Mouse (Mus musculus): ENCODE data around the gene Nwd2. TPM values are rescaled to one million over a fixed set of nuclear protein-coding genes. Genes with fewer than 3 reads are reported as not detected.

Gene Nwd2
- polyA plus RNA-seq (2012; rRNA removed) = 3.1 and 9.1 TPM in 2 replicates

DNA sequence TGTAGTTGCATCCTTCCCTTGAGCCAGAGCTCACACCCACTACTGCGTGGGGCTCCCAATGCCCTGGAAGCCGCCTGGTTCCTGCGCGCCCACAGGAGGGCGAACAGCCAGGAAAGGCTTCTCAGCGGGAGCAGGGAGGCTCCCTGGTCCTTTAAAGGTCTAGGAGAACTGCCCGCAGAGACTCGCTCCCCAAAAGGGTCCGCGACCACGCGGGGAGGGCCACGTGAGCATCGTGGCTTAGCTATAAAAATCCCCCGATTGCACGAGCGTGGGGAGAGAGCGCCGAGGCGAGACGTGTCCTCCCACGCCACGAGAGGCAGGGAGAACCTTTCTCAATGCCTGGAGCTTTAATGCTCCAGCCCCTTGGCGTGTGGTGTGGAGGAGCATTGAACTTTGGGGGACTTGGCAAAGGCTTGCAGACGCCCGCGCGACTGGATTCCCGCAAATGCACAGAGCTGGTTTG lies at the start of gene Nwd2:
Gene Nwd2 (plus strand): TSS at position 33 of the 463 bp plus-strand sequence.
- TF ChIP-seq POLR2A (IDR thresholded peaks at IDR 0.05; ENCODE audit: borderline replicate concordance, extremely low read depth, insufficient read depth, insufficient read length, poor library complexity, severe bottlenecking) = no peak
- no peak; the same call in 1 of the 2 replicates for TF ChIP-seq CTCF (IDR thresholded peaks at IDR 0.05; ENCODE audit: borderline replicate concordance, extremely low read depth, insufficient read depth, insufficient read length)
- DNase-seq (ENCODE audit: low read depth) = peak; percentile 37

DNA sequence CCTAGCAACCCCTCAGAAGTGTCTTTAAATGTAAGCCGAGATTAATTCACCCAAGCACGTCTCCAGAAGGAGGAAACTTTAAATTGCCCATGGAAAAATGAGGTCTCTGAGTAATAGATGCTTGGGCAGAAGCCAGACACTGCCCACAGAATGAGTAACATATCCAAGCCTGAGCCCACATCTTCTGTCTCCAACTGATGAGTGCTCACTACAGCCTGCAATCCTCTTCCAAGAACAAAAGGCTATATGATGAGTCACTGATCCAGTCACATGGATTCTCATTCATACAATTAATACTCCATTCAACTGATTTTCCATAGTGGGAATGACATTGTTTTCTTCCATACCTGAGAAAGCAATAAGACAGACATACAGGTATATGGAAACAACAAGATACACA lies 41.5 kb upstream of the Nwd2 start:
- no peak for TF ChIP-seq CTCF (IDR thresholded peaks at IDR 0.05; ENCODE audit: borderline replicate concordance, extremely low read depth, insufficient read depth, insufficient read length)
- TF ChIP-seq POLR2A (IDR thresholded peaks at IDR 0.05; ENCODE audit: borderline replicate concordance, extremely low read depth, insufficient read depth, insufficient read length, poor library complexity, severe bottlenecking) = no peak
- no peak for DNase-seq (ENCODE audit: low read depth)

DNA sequence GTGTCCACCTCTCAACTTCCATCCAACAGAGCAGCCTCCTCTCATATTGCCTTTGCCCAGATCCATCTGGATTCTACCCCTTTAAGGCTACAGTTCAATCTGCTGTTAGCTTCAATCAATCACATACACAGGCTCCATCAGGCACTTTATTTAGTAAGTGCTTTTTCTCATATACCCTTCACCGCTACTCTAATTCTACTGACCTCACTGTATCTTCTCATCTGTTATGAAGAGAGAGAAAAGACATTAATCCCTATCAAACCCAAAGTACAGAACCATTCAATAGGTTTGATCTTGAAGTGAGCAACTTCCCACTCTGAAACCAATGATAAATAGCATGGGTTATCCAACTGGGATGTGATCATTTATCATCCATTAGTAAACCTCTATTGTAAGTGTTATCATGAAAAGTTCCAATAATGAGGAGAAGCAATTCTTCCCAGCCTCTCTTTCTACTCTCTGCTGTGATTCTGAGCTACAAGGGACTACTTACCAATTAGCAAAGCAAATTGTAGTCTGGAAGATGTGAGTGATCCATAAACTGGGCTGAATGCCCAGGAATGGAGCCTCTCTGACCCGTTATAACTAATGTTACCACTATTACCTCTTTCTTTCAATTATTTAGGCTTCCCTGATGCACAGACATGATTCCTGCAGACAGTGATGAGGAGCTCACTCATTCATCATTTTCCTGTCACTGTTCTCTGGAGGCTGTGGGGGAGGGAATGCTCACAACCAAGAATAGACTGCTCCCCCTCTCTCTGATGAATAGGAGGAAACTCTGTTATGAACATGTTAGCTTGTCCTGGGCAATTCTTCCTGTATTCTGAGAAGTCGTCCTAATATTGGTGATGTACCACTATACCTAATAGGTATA lies 31.9 kb upstream of the Nwd2 start:
- TF ChIP-seq CTCF (IDR thresholded peaks at IDR 0.05; ENCODE audit: borderline replicate concordance, extremely low read depth, insufficient read depth, insufficient read length) = no peak
- no peak for TF ChIP-seq POLR2A (IDR thresholded peaks at IDR 0.05; ENCODE audit: borderline replicate concordance, extremely low read depth, insufficient read depth, insufficient read length, poor library complexity, severe bottlenecking)
- peak; percentile 47 for DNase-seq (ENCODE audit: low read depth)

GRCm38 (mm10) chr5:63624123-63624522 lies 24.8 kb upstream of the Nwd2 start:
- peak; percentile 39 for DNase-seq (ENCODE audit: low read depth)
- TF ChIP-seq POLR2A (IDR thresholded peaks at IDR 0.05; ENCODE audit: borderline replicate concordance, extremely low read depth, insufficient read depth, insufficient read length, poor library complexity, severe bottlenecking) = no peak

- TF ChIP-seq POLR2A (IDR thresholded peaks at IDR 0.05; ENCODE audit: borderline replicate concordance, extremely low read depth, insufficient read depth, insufficient read length, poor library complexity, severe bottlenecking) (no peak), CTCF (IDR thresholded peaks at IDR 0.05; ENCODE audit: borderline replicate concordance, extremely low read depth, insufficient read depth, insufficient read length) (no peak)
- peak; percentile 54 for DNase-seq (ENCODE audit: low read depth)
These were observed 20.9 kb upstream of the Nwd2 start for GRCm38 (mm10) chr5:63627832-63628530.

DNA sequence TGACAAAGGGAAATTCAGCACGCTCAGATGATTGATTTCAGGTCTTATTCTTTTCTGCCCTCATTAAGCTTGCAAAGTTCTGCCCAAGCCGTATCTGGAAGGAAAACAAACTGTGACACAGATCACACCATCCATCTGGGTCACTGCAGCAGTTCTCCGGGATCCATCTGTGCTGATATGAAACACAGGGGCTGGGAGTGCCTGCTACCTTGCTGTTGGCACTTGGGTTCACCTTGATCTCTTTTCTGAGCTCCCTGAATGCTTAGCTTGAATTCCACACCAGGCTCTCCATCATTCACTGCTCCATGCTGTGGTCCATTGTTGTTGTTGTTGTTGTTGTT lies 20.4 kb upstream of the Nwd2 start:
- no peak for TF ChIP-seq CTCF (IDR thresholded peaks at IDR 0.05; ENCODE audit: borderline replicate concordance, extremely low read depth, insufficient read depth, insufficient read length)
- TF ChIP-seq POLR2A (IDR thresholded peaks at IDR 0.05; ENCODE audit: borderline replicate concordance, extremely low read depth, insufficient read depth, insufficient read length, poor library complexity, severe bottlenecking) = no peak
- DNase-seq (ENCODE audit: low read depth) = no peak

DNA sequence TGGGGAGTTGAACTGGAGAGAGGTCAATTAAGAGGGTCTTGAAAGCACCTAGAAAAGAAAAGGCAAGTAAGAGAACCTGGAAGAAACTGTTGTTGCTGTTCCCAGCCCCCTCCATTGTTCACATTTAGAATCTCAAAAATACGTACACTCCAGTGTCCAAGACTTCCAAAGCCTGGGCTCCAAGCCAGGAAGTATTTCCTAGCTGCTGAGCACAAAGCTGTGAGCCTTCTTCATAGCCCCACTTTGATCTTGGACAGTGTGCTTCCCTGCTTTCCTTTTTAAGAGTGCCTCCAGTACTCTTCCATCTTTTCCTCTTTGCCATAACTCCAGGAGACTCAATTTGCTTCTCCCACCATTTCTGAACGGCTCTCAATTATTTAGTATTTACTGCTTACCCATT lies 14.3 kb upstream of the Nwd2 start:
- peak; percentile 55 for DNase-seq (ENCODE audit: low read depth)
- TF ChIP-seq CTCF (IDR thresholded peaks at IDR 0.05; ENCODE audit: borderline replicate concordance, extremely low read depth, insufficient read depth, insufficient read length) (no peak), POLR2A (IDR thresholded peaks at IDR 0.05; ENCODE audit: borderline replicate concordance, extremely low read depth, insufficient read depth, insufficient read length, poor library complexity, severe bottlenecking) (no peak)

GRCm38 (mm10) chr5:63648187-63648586 lies 715 bp upstream of the Nwd2 start:
- DNase-seq (ENCODE audit: low read depth) = peak; percentile 54
- no peak for TF ChIP-seq POLR2A (IDR thresholded peaks at IDR 0.05; ENCODE audit: borderline replicate concordance, extremely low read depth, insufficient read depth, insufficient read length, poor library complexity, severe bottlenecking)
- TF ChIP-seq CTCF (IDR thresholded peaks at IDR 0.05; ENCODE audit: borderline replicate concordance, extremely low read depth, insufficient read depth, insufficient read length) = peak; percentile 43; the same call in 1 of the 2 replicates

DNA sequence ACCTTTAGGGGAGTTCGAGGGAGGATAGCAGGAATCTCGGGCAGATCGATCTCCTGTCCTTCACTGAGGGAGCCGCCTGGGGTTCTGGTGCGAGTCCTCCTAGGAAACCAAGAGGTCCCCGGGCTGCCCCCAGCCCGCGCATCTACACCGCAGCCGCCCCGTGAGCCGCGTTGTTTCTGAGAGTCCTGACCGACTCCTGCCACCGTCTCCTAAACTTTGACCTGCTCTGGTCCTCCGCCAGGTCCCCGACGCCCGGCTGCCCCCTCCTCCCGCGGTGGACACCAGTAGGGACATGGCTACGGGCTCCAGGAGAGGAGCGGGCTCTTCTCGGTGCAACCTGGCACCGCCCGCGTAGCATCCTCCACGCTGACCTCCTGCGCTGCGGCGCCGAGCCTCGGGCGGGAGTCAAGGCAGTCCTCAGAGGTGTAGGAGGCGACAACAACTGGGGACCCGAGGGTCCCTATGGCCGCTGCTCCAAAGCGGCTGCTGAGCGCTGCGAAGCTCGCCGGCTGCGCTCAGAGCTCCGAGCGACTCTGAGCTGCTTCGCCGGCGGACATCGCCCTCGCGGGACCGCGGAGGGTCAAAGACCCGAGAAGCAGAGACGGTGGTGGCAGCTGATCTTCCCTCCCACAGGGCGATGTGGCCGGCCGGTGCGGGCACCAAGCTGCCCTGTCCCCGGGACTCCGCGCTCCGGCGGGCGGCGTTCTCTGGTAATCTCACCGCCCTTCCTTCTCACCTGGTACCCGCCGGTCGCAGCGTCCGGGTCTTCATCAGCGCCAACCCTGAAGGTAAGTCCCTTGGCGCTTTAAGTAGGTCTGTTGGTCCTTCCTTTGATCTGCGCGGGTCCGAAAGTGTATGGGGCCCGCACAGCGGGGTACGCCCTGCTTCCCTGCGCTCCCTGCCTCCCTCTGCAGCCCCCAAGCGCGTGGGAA lies 897 bp downstream of the Nwd2 start:
- peak; percentile 48 for DNase-seq (ENCODE audit: low read depth)

GRCm38 (mm10) chr5:63651813-63652212 lies 2.9 kb downstream of the Nwd2 start:
- no peak for DNase-seq (ENCODE audit: low read depth)
- no peak for TF ChIP-seq CTCF (IDR thresholded peaks at IDR 0.05; ENCODE audit: borderline replicate concordance, extremely low read depth, insufficient read depth, insufficient read length)
- no peak for TF ChIP-seq POLR2A (IDR thresholded peaks at IDR 0.05; ENCODE audit: borderline replicate concordance, extremely low read depth, insufficient read depth, insufficient read length, poor library complexity, severe bottlenecking)

More for the DNA sequence above, 897 bp downstream of the Nwd2 start:
- TF ChIP-seq POLR2A (IDR thresholded peaks at IDR 0.05; ENCODE audit: borderline replicate concordance, extremely low read depth, insufficient read depth, insufficient read length, poor library complexity, severe bottlenecking) = no peak
- no peak for TF ChIP-seq CTCF (IDR thresholded peaks at IDR 0.05; ENCODE audit: borderline replicate concordance, extremely low read depth, insufficient read depth, insufficient read length)

GRCm38 (mm10) chr5:63652705-63653104 lies 3.8 kb downstream of the Nwd2 start:
- TF ChIP-seq CTCF (IDR thresholded peaks at IDR 0.05; ENCODE audit: borderline replicate concordance, extremely low read depth, insufficient read depth, insufficient read length) (no peak), POLR2A (IDR thresholded peaks at IDR 0.05; ENCODE audit: borderline replicate concordance, extremely low read depth, insufficient read depth, insufficient read length, poor library complexity, severe bottlenecking) (no peak)

More at GRCm38 (mm10) chr5:63652705-63653104, 3.8 kb downstream of the Nwd2 start:
- no peak for DNase-seq (ENCODE audit: low read depth)

Data from brain, embryonic 14.5 days (tissue).